Mouse (Mus musculus) left cerebral cortex, adult 2 months (tissue): Measurements from ENCODE around the gene Fsip1. TPM values are rescaled to one million over a fixed set of nuclear protein-coding genes. Genes with fewer than 3 reads are reported as not detected.

Source experiments
- DNase-seq, 2 experiments: peaks; one replicate each; pipeline ENCODE4 v3.0.0; 2021 to 2022; ENCODE audit warnings: low spot score in 2 of 2, mixed read lengths in 1 of 2; ENCODE audit errors: extremely low spot score in 1 of 2
- H3K27ac ChIP-seq: fragments of 200-600 bp; 2 replicates; pipeline ENCODE4 v1.8.1; 2022
- H3K4me3 ChIP-seq: fragments of 200-600 bp; 2 replicates; pipeline ENCODE4 v1.8.1; 2022
- CTCF ChIP-seq: fragments of 200-600 bp; IDR thresholded peaks from 2 replicates; pipeline ENCODE4 v1.8.1; 2022; ENCODE audit warnings: antibody characterized with exemption, mild to moderate bottlenecking, moderate library complexity
- intact Hi-C: fragments of 180-260 bp; cut with DNase I; formaldehyde crosslinking; loops from one replicate; pipeline ENCODE4 v1.15.1; 2025
- total RNA-seq, 2 experiments: library from RNA; stranded (reverse); gene quantifications; 2 replicates each; pipeline ENCODE4 v1.2.3; 2021

The Fsip1 gene
- total RNA-seq, 2 experiments from 2014 or later, result 0.45 to 0.58 TPM

- intact Hi-C loops, result loop anchor here (5.0 kb wide), 1 partner anchor 662 kb away; no protein-coding TSS in a partner anchor
- no peak for TF ChIP-seq CTCF
- no peak overlapping the region for H3K4me3 ChIP-seq
- no peak overlapping the region for H3K27ac ChIP-seq
- DNase-seq, result no peak
These were observed 52.1 kb downstream of the Fsip1 start for GRCm38 (mm10) chr2:118204646-118205045.

DNA sequence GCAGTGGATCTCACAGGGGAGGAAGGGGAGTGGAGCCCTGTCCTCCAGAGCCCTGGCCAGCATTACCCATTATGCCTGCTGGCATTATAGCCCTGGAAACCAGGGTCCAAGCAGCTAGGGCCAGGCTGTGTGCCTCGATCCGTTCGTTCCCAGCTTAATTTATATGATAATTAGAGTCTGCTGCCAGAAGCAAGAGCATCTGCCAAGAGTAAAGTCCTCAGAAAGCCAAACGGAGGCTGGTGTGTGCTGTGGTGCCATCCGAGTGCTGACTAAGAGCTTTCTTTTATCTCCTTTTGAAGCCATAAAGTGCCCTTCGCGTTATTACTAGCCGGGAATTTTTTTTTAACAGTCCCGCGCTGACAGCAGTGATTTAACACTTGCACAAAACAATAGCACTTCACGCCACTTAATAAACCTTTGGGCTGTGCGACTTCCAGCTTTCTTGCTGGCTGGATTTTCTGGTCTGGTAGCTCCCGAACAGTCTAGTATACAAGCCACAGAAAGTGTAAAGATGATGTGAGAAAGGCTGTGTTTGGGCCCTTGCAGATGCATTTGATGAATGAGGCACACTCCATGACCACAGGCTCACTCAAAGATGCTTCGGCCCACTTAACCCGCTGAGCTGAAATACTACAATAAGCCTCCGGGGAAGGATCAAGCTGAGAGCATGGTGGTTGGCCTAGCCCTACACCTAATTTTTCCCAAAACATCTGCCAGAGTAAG is 52.9 kb downstream of the Fsip1 start:
- intact Hi-C loops, result loop anchor here (5.0 kb wide), 1 partner anchor 662 kb away; no protein-coding TSS in a partner anchor
- peak; percentile 31 to 47 for DNase-seq
- no peak overlapping the region for H3K27ac ChIP-seq
- no peak for TF ChIP-seq CTCF
- H3K4me3 ChIP-seq, result no peak overlapping the region

DNA sequence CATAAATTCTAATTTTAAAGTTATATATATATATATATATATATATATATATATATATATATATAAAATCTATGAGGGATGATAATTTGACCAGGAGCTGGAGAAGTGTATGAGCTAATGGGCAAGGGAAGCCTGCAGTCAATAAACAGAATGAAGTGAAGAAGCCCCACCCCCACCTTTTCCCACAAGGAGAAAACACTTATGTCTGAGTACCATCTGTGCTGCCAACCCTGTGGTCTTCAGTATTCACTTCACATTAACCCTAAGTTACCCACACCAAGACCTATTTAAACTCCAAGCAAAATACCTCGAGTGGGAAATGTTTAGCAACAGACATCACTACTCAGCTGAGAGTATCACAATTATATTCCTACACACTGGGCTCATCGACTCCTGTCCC is 53.8 kb downstream of the Fsip1 start:
- intact Hi-C loops, result loop anchor here (5.0 kb wide), 1 partner anchor 661 kb away; no protein-coding TSS in a partner anchor
- H3K27ac ChIP-seq, result no peak overlapping the region
- TF ChIP-seq CTCF, result no peak
- no peak overlapping the region for H3K4me3 ChIP-seq
- DNase-seq, result no peak

DNA sequence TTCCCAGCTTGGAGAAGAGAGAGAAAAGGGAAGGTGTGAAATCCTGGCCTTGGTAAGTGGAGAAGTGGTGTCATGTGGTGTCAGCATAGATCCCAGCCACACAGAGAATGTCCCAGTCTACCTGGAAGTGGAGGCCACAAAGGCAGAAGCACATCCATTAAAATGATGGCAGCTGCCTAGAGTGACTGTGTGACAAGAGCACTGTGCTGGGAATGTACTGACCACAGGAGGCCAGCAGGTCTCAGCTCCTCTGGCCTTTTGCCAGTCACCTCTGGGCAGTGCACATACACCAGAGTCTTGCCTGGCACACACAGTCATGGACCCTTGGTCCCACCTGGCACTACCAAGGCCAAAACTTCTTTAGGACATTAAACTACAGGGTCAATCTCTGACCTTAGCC is 54.8 kb downstream of the Fsip1 start:
- DNase-seq, result no peak
- intact Hi-C loops, result loop anchor here (2.0 to 5.0 kb wide), 2 partner anchors 39 to 660 kb away; no protein-coding TSS in a partner anchor
- no peak for TF ChIP-seq CTCF
- no peak overlapping the region for H3K4me3 ChIP-seq
- no peak overlapping the region for H3K27ac ChIP-seq

GRCm38 (mm10) chr2:118199867-118200266 is 56.9 kb downstream of the Fsip1 start:
- intact Hi-C loops, result loop anchor here (2.0 to 5.0 kb wide), 2 partner anchors 41 to 658 kb away; no protein-coding TSS in a partner anchor
- Histone ChIP-seq H3K27ac (no peak overlapping the region), H3K4me3 (no peak overlapping the region)
- peak; percentile 98 for TF ChIP-seq CTCF
- peak; percentile 75 to 82 for DNase-seq

- no peak; the same call in none of the 2 replicates for TF ChIP-seq CTCF
- no peak overlapping the region for H3K4me3 ChIP-seq
- H3K27ac ChIP-seq, result no peak overlapping the region
- DNase-seq, result no peak
- intact Hi-C loops, result no loop called here
These were observed 59.8 kb downstream of the Fsip1 start for GRCm38 (mm10) chr2:118196966-118197365.

DNA sequence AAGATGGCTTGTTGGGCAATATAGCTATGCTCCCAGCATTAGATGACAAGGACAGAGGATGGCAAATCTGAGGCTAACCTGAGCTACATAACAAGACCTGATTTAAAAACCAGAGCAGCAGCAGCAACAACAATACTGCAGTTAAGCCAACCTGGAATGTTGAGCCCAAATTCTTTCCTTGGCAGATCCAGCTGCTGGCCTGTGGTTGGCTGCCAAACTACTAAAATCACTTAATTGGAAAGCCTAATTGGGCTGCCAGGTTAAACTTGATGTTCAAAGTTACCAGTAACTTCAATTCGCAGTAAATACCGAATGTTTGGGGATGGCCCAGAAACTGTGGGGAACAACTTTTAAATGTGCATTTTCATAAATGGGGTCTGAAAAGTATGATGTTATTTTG is 74.6 kb downstream of the Fsip1 start:
- TF ChIP-seq CTCF, result no peak
- intact Hi-C loops, result no loop called here
- no peak overlapping the region for H3K4me3 ChIP-seq
- no peak for DNase-seq
- H3K27ac ChIP-seq, result no peak overlapping the region

DNA sequence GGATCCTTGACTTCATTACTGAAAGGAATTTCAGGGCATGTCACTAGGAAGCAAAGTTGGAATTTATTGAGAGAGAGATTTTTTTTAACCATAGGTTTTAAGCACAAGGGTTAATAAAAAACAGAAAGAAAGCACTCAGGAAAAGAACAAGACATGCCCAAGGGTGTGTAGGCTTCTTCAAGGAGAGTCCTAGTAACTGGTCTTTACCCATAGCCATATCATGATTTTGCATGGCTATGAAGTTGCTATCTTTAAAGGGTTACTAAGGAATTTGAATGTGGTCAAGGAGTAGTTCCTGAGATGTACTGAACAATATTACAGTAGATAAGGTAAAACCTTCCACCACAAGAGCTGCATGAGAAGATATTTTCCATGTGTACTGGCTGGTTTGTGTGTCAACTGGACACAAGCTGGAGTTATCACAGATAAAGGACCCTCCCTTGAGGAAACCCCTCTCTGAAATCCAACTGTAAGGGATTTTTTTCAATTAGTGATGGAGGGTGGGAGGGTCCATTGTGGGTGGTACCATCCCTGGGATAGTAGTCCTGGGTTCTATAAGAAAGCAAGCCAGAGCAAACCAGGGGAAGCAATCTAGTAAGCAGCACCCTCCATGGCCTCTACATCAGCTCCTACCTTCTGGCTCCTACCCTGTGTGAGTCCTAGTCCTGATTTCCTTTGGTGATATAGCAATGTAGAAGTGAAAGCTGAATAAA is 76.7 kb downstream of the Fsip1 start:
- intact Hi-C loops, result no loop called here
- no peak for DNase-seq
- no peak overlapping the region for H3K4me3 ChIP-seq
- no peak overlapping the region for H3K27ac ChIP-seq
- TF ChIP-seq CTCF, result no peak

DNA sequence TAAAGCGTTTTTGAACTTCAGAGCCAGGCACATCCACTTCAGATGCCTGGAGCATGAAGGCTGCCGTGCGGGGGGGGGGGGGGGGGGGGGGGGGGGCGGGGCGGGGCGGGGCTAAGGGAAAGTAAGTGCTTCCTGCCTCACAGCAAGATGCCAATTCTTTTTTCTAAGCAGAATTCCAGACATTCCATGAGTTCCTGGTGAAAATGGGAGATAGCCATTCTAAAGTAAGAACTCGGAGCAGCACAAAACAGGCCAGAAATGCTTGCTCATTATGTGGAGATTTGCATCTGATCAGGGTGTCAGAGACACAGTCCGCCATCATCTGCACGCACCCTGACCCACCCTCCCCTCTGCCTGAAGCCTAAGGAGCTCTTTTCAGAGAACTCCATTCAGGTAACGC is 77.3 kb downstream of the Fsip1 start:
- intact Hi-C loops, result no loop called here
- no peak for DNase-seq
- Histone ChIP-seq H3K27ac (no peak overlapping the region), H3K4me3 (no peak overlapping the region)
- no peak for TF ChIP-seq CTCF

DNA sequence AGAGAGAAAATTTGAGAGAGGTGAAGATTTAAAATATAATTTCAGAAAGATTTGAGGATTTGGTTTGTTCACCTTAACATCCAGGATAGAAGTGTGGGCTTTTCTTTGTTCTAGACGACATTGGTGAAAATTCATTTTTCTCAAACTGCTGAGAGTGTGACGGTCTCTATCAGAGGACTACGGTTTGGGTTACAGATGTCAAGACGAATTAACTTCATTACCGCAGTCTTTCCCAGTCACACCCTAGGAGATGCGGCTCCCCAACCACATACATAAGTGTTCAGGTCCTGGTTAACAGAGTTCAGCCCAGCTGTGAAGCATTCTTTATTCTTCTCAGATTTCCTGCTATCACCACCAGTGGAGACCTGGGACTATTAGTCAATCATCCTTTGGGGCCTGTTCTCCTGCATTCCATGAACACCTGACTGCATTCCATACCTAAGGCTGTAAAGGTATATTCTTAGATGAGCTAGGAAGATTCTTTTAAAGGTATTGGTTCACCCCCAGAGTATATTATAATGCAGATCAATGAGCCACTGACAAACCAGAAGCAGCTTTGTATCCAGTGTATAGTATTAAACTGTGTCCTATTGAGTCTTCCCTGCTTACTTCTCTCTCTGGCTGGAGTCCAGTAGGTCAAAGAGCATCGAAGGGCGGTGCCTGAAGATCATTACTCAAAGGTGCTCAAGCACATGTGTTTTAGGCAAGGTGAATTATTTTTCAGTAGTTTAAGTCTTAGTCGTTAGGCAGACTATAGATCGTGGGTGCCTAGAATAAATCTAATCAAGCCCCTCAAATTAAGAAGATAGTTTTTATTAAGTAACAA is 82.0 kb downstream of the Fsip1 start:
- DNase-seq, result no peak
- H3K4me3 ChIP-seq, result no peak overlapping the region
- no peak for TF ChIP-seq CTCF
- intact Hi-C loops, result no loop called here
- no peak overlapping the region for H3K27ac ChIP-seq

DNA sequence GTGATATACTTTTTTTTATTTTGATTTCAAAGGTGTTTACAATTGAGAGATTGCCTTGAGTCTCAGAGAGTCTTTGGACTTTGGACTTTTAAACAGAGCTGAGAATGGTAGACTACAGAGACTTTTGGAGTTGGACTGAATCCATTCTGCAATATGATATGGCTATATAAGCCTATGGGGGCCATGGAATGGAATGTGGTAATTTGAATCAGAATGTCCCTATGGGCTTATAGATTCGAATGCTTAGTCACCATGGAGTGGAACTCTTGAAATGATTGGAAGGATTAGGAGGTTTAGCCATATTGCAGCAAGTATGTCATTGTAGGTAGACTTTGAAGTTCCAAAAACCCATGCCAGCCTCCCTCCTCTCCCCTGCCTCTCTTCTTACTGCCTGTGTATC is 88.5 kb downstream of the Fsip1 start:
- Histone ChIP-seq H3K27ac (no peak overlapping the region), H3K4me3 (no peak overlapping the region)
- no peak for TF ChIP-seq CTCF
- no peak for DNase-seq
- intact Hi-C loops, result no loop called here

- TF ChIP-seq CTCF, result no peak
- H3K27ac ChIP-seq, result no peak overlapping the region
- intact Hi-C loops, result no loop called here
These were observed 89.0 kb downstream of the Fsip1 start for GRCm38 (mm10) chr2:118167731-118168130.

More at GRCm38 (mm10) chr2:118167731-118168130, 89.0 kb downstream of the Fsip1 start:
- no peak for DNase-seq
- no peak overlapping the region for H3K4me3 ChIP-seq
